Mouse (Mus musculus) fibroblast of lung, adult 2 months (primary cell): ENCODE results near the gene Sar1a.

ENCODE experiments used
- DNase-seq: peaks from one replicate; pipeline ENCODE4 v3.0.0-alpha.2; 2011; ENCODE audit warnings: low read depth

Sar1a gene

DNA sequence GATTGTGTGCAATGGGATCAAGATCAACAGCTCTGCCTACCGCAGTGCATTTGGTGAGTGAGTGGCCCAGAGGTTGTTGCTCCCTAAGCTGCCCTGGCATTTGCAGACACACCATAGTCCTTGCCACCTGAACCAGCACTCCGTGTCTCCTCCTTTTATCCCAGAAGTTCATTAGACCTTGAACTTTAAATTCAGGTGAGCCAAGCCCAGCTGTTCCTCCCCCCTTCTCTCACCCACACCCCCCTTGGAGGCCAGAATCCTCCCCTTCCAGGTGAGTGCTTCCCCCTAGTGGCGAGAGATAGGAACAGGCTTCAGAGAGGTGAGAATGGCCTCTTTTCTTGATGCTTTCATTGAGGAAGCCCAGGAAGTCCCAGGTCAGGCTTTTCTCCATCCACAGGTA, 54.3 kb downstream of the Sar1a start:
- DNase-seq, result no peak

- DNase-seq, result no peak
Measured at GRCm38 (mm10) chr10:61736671-61737078, 56.6 kb downstream of the Sar1a start.

- no peak for DNase-seq
Measured at GRCm38 (mm10) chr10:61737537-61737936, 57.4 kb downstream of the Sar1a start.

- no peak for DNase-seq
Measured at GRCm38 (mm10) chr10:61738126-61738525, 58.0 kb downstream of the Sar1a start.

- no peak for DNase-seq
Measured at GRCm38 (mm10) chr10:61741306-61741705, 61.2 kb downstream of the Sar1a start.

DNA sequence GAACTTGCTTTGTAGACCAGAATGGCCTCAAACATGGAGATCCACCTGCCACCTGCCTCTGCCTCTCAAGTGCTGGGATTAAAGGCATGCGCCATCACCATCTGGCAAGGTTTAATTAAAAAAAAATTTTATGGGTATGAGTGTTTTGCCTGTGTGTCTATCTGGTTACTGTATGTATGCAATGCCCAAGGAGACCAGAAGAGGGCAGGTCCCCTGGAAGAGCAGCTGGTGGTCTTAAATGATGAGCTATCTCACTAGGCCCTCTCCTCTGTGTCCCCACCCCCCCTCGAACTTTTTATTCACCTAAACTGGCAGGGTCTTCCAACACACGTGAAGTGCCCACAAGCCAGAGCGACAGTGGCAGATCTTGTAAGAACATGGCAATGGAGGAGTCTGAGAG, 61.8 kb downstream of the Sar1a start:
- DNase-seq, result no peak

DNA sequence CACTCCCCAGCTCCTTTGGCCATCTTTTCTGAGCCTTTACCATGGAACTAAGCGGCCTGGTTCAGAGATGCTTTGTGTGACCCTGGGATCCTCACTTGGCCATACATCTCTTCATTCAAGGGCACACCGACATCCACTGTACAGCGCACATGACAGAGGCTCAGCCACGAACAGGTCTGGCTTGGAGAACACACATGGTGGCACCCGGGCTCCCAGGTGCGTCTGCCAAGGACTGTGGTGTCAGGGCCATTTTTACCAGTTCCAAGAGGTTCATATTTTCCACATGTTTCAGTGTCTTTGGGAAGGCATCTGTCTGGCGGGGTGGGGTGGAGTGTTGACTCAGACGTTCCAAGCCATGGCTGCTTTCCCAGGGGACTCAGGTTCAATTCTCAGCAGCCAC, 62.2 kb downstream of the Sar1a start:
- no peak for DNase-seq
